Mouse (Mus musculus) hindbrain, postnatal 0 days (tissue): Measurements from ENCODE around the gene Olfr1496. TPM values are rescaled to one million over a fixed set of nuclear protein-coding genes. Genes with fewer than 3 reads are reported as not detected.
A peak's percentile ranks its signal among the peaks of the same experiment; 100 is the strongest.

Source experiments
- ATAC-seq: fragments of 200-750 bp; cut with Nextera tagmentation; 2 replicates; pipeline ENCODE4 v1.8.0; 2017; ENCODE audit warnings: mild to moderate bottlenecking, moderate TSS enrichment, moderate library complexity
- DNase-seq: peaks from one replicate; pipeline ENCODE4 v3.0.0-alpha.2; 2015; ENCODE audit warnings: low spot score
- H3K27ac ChIP-seq: fragments of 300-500 bp; sonication (generic); 2 replicates; pipeline ENCODE4 v1.5.1; 2014; ENCODE audit warnings: mild to moderate bottlenecking
- H3K27me3 ChIP-seq: fragments of 300-500 bp; sonication (generic); 2 replicates; pipeline ENCODE4 v1.6.1; 2014; ENCODE audit warnings: low read length, mixed read lengths; ENCODE audit not compliant: insufficient read depth
- H3K36me3 ChIP-seq: fragments of 300-500 bp; sonication (generic); 2 replicates; pipeline ENCODE4 v1.6.1; 2014; ENCODE audit warnings: low read length, mixed read lengths; ENCODE audit not compliant: insufficient read depth
- H3K4me1 ChIP-seq: fragments of 300-500 bp; sonication (generic); 2 replicates; pipeline ENCODE4 v1.6.1; 2014; ENCODE audit warnings: antibody characterized with exemption, low read length, mixed read lengths; ENCODE audit not compliant: insufficient read depth
- H3K4me2 ChIP-seq: fragments of 300-500 bp; sonication (generic); 2 replicates; pipeline ENCODE4 v1.6.1; 2014; ENCODE audit warnings: low read depth, mild to moderate bottlenecking, low read length, moderate library complexity, mixed read lengths
- H3K4me3 ChIP-seq: fragments of 300-500 bp; sonication (generic); 2 replicates; pipeline ENCODE4 v1.5.1; 2014; ENCODE audit warnings: low read length
- H3K9ac ChIP-seq: fragments of 300-500 bp; sonication (generic); replicated peaks from 2 replicates; pipeline ENCODE4 v1.6.1; 2014; ENCODE audit warnings: mild to moderate bottlenecking, low read length, moderate library complexity, mixed read lengths
- H3K9me3 ChIP-seq: fragments of 300-500 bp; sonication (generic); 2 replicates; pipeline ENCODE4 v1.6.1; 2016; ENCODE audit warnings: low read length, mixed read lengths
- CTCF ChIP-seq: IDR thresholded peaks from 2 replicates; pipeline ENCODE4 v1.5.1; 2016; ENCODE audit warnings: antibody characterized with exemption, control low read depth, low read depth
- WGBS: fragments of 180-500 bp; shearing (Covaris S2); extraction: QIAGEN DNeasy Blood & Tissue Kit; methylation state at CpG from one replicate; pipeline ENCODE4 v1.1.7; 2014; 5-methylcytosine and 5-hydroxymethylcytosine counted together
- polyA plus RNA-seq: library from polyadenylated mRNA; unstranded; fragments of >200 nt; fragmentation: Nextera tagmentation; extraction: Ambion mirVana; gene quantifications from 2 replicates; pipeline ENCODE4 v1.2.1, GENCODE M21; 2015
- total RNA-seq: library from RNA; depleted of rRNA; stranded (reverse); fragments of >200 nt; gene quantifications from 2 replicates; pipeline ENCODE4 v1.2.3, GENCODE M21; 2014; rRNA removed

The Olfr1496 gene
- total and polyA plus RNA-seq, 2 experiments from 2014 or later: not detected

- no peaks in the 10 kb centered on the region for H3K4me1 ChIP-seq
- H3K27me3 ChIP-seq: no peaks in the 10 kb centered on the region
- 60% methylated on average over 2 of the region's 2 CpGs for WGBS
- H3K9me3 ChIP-seq: no peaks in the 10 kb centered on the region
- no peaks in the 10 kb centered on the region for H3K36me3 ChIP-seq
- H3K9ac ChIP-seq: no peak overlapping the region
- peak; percentile 49 for TF ChIP-seq CTCF
- H3K27ac ChIP-seq: no peak overlapping the region
- ATAC-seq (no peak), DNase-seq (no peak)
- no peak overlapping the region for H3K4me2 ChIP-seq
- no peak overlapping the region for H3K4me3 ChIP-seq
These were observed 35.1 kb downstream of the Olfr1496 start for GRCm38 (mm10) chr19:13812823-13813222.

- Histone ChIP-seq H3K4me3 (no peak overlapping the region), H3K27ac (no peak overlapping the region), H3K9ac (no peak overlapping the region), H3K9me3 (no peaks in the 10 kb centered on the region), H3K36me3 (no peaks in the 10 kb centered on the region), H3K4me2 (no peak overlapping the region), H3K4me1 (no peaks in the 10 kb centered on the region), H3K27me3 (no peaks in the 10 kb centered on the region)
- peak; percentile 72 for TF ChIP-seq CTCF
- peak; percentile 58; the same call in 1 of the 2 replicates for ATAC-seq
- DNase-seq: peak; percentile 63
- 32% methylated on average over 5 of the region's 5 CpGs for WGBS
These were observed 41.1 kb downstream of the Olfr1496 start for GRCm38 (mm10) chr19:13818827-13819226.

- no peaks in the 10 kb centered on the region for H3K27me3 ChIP-seq
- DNase-seq: no peak
These were observed 41.7 kb downstream of the Olfr1496 start, which contains the start of gene Olfr1499 for GRCm38 (mm10) chr19:13819347-13819746. Gene Olfr1499 (minus strand): TSS chr19:13819447.

GRCm38 (mm10) chr19:13820847-13821246 lies 43.2 kb downstream of the Olfr1496 start:
- 67% methylated on average over 5 of the region's 5 CpGs for WGBS
- no peaks in the 10 kb centered on the region for H3K36me3 ChIP-seq
- no peak for ATAC-seq
- H3K9ac ChIP-seq: no peak overlapping the region
- no peak for DNase-seq
- H3K9me3 ChIP-seq: no peaks in the 10 kb centered on the region
- H3K4me3 ChIP-seq: no peak overlapping the region
- no peaks in the 10 kb centered on the region for H3K27me3 ChIP-seq
- H3K4me1 ChIP-seq: no peaks in the 10 kb centered on the region
- TF ChIP-seq CTCF: no peak
- no peak overlapping the region for H3K4me2 ChIP-seq
- no peak overlapping the region for H3K27ac ChIP-seq

More at GRCm38 (mm10) chr19:13819347-13819746, 41.7 kb downstream of the Olfr1496 start, which contains the start of gene Olfr1499:
- H3K9me3 ChIP-seq: no peaks in the 10 kb centered on the region
- TF ChIP-seq CTCF: no peak
- H3K4me2 ChIP-seq: no peak within 1 kb of the TSS
- H3K9ac ChIP-seq: no peak within 1 kb of the TSS
- no peaks in the 10 kb centered on the region for H3K36me3 ChIP-seq
- no peak within 1 kb of the TSS for H3K27ac ChIP-seq
- no peaks in the 10 kb centered on the region for H3K4me1 ChIP-seq
- no peak for ATAC-seq
- H3K4me3 ChIP-seq: no peak within 1 kb of the TSS

GRCm38 (mm10) chr19:13828447-13828846 lies 50.8 kb downstream of the Olfr1496 start:
- Histone ChIP-seq H3K27ac (no peak overlapping the region), H3K4me1 (no peaks in the 10 kb centered on the region), H3K27me3 (no peaks in the 10 kb centered on the region), H3K36me3 (no peaks in the 10 kb centered on the region), H3K9ac (no peak overlapping the region), H3K4me3 (no peak overlapping the region), H3K9me3 (no peaks in the 10 kb centered on the region), H3K4me2 (no peak overlapping the region)
- no peak for ATAC-seq
- 64% methylated on average over 3 of the region's 3 CpGs for WGBS
- no peak for DNase-seq
- TF ChIP-seq CTCF: no peak

- Histone ChIP-seq H3K4me3 (no peak within 1 kb of the TSS), H3K9ac (no peak within 1 kb of the TSS), H3K27me3 (no peaks in the 10 kb centered on the region), H3K4me1 (no peaks in the 10 kb centered on the region), H3K36me3 (no peaks in the 10 kb centered on the region), H3K9me3 (no peaks in the 10 kb centered on the region), H3K27ac (no peak within 1 kb of the TSS), H3K4me2 (no peak within 1 kb of the TSS)
- no peak for ATAC-seq
- no peak for TF ChIP-seq CTCF
- no peak for DNase-seq
These were observed 52.7 kb downstream of the Olfr1496 start, which contains the start of gene Olfr1500 for GRCm38 (mm10) chr19:13830388-13830787. Gene Olfr1500 (minus strand): TSS chr19:13830488.

Other genes starting within 250 kb of the Olfr1496 start
- gene Olfr1480, start 250.0 kb upstream of the Olfr1496 start, total RNA-seq: not detected in 2 replicates
- not detected in 2 replicates for gene Olfr1480, start 250.0 kb upstream of the Olfr1496 start, polyA plus RNA-seq
- gene Olfr1484, start 194.4 kb upstream of the Olfr1496 start, total RNA-seq: not detected in 2 replicates
- not detected in 2 replicates for gene Olfr1484, start 194.4 kb upstream of the Olfr1496 start, polyA plus RNA-seq
- gene Olfr1487, start 160.5 kb upstream of the Olfr1496 start, total RNA-seq: not detected in 2 replicates
- not detected in 2 replicates for gene Olfr1487, start 160.5 kb upstream of the Olfr1496 start, polyA plus RNA-seq
- gene Olfr1489, start 146.3 kb upstream of the Olfr1496 start, total RNA-seq: not detected in 2 replicates
- not detected in 2 replicates for gene Olfr1489, start 146.3 kb upstream of the Olfr1496 start, polyA plus RNA-seq
- gene Olfr1490, start 126.8 kb upstream of the Olfr1496 start, total RNA-seq: not detected in 2 replicates
- gene Olfr1490, start 126.8 kb upstream of the Olfr1496 start, polyA plus RNA-seq: not detected in 2 replicates
- not detected in 2 replicates for gene Olfr1491, start 80.6 kb upstream of the Olfr1496 start, total RNA-seq
- gene Olfr1491, start 80.6 kb upstream of the Olfr1496 start, polyA plus RNA-seq: not detected in 2 replicates
- not detected in 2 replicates for gene Olfr1493-ps1, start 54.6 kb upstream of the Olfr1496 start, total RNA-seq
- not detected in 2 replicates for gene Olfr1493-ps1, start 54.6 kb upstream of the Olfr1496 start, polyA plus RNA-seq
- not detected in 2 replicates for gene Olfr1494, start 38.1 kb upstream of the Olfr1496 start, total RNA-seq
- gene Olfr1494, start 38.1 kb upstream of the Olfr1496 start, polyA plus RNA-seq: not detected in 2 replicates
- gene Olfr1495, start 13.3 kb upstream of the Olfr1496 start, total RNA-seq: not detected in 2 replicates
- not detected in 2 replicates for gene Olfr1495, start 13.3 kb upstream of the Olfr1496 start, polyA plus RNA-seq
- not detected in 2 replicates for gene Olfr1497, start 20.3 kb downstream of the Olfr1496 start, total RNA-seq
- not detected in 2 replicates for gene Olfr1497, start 20.3 kb downstream of the Olfr1496 start, polyA plus RNA-seq
- not detected in 2 replicates for gene Olfr1499, start 41.6 kb downstream of the Olfr1496 start, total RNA-seq
- gene Olfr1499, start 41.6 kb downstream of the Olfr1496 start, polyA plus RNA-seq: not detected in 2 replicates
- not detected in 2 replicates for gene Olfr1500, start 52.6 kb downstream of the Olfr1496 start, total RNA-seq
- gene Olfr1500, start 52.6 kb downstream of the Olfr1496 start, polyA plus RNA-seq: not detected in 2 replicates
- gene Olfr1501, start 72.8 kb downstream of the Olfr1496 start, total RNA-seq: not detected in 2 replicates
- not detected in 2 replicates for gene Olfr1501, start 72.8 kb downstream of the Olfr1496 start, polyA plus RNA-seq
- not detected in 2 replicates for gene Olfr1502, start 83.9 kb downstream of the Olfr1496 start, total RNA-seq
- gene Olfr1502, start 83.9 kb downstream of the Olfr1496 start, polyA plus RNA-seq: not detected in 2 replicates
- not detected in 2 replicates for gene Olfr1504, start 120.0 kb downstream of the Olfr1496 start, total RNA-seq
- not detected in 2 replicates for gene Olfr1504, start 120.0 kb downstream of the Olfr1496 start, polyA plus RNA-seq
- not detected in 2 replicates for gene Olfr1505, start 135.7 kb downstream of the Olfr1496 start, total RNA-seq
- not detected in 2 replicates for gene Olfr1505, start 135.7 kb downstream of the Olfr1496 start, polyA plus RNA-seq